Mouse (Mus musculus) bone marrow, adult 2 months (tissue): ENCODE results near the gene Gm7929.
"Not testable (repeated sequence)": the region's sequence is repeated elsewhere in the genome, so short reads cannot be mapped to it uniquely, and the experiment has no call there.

Source experiments
- CTCF ChIP-seq: fragments of 200-500 bp; IDR thresholded peaks from 2 replicates; pipeline ENCODE4 v1.5.1; 2011; ENCODE audit warnings: low read length, control low read depth; ENCODE audit not compliant: control insufficient read depth, insufficient read depth
- POLR2A ChIP-seq: fragments of 200-500 bp; IDR thresholded peaks from 2 replicates; pipeline ENCODE4 v1.6.1; 2011; ENCODE audit warnings: low read depth, mild to moderate bottlenecking, control low read depth, low read length, borderline replicate concordance; ENCODE audit not compliant: control insufficient read depth

- TF ChIP-seq POLR2A, CTCF: not testable (repeated sequence)
Observed at GRCm38 (mm10) chr14:41755931-41756330, 5.5 kb upstream of the Gm7929 start.
